Mouse (Mus musculus): ENCODE measurements around the gene Tmem238l.

Gene Tmem238l

DNA sequence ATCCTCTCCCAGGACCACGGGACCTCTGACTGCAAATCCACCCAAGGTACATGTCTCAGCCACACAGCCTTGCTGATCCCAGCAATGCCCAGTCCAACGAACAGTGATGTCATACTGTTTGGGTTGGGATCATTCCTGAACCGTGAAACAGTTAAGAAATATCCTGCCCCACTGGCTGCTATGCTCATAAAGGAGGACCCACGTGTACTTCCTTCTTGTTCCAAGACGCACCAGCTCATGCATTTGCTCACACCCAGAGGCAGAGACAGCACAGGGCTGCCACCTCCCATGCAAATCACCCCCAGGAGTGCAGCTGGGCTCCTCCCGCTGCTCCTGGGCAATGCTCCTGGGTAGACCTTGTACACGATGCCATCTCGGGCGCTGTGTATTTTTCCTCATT is at the start of gene Tmem238l:
Tmem238l (plus strand) TSS at position 336 of the 400 bp plus-strand sequence.
- in situ Hi-C loops (cut with MseI, MboI): no loop called here

DNA sequence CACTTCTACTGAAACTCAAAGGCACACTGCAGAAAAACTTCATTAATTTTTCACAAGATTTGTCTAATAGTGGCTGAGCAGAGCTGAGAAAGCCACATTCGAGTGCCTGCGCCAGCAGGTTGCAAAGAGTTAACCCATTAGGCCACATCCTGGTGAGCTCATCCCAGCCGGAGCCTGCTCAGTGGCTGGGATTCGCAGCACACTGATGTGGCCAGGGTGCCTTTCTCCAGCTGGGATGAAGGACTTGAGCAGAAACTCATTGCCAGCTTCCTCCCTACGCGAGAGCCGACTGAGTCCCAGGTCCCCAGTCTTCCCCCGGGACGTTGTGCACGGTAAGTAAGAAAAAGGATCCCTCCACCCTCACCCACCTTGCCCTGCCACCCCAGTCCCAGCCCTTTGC is 44.6 kb upstream of the Tmem238l start, which contains the start of gene Pirt:
Pirt (plus strand) TSS at position 171 of the 400 bp plus-strand sequence.
- in situ Hi-C loops (cut with MseI, MboI): loop anchor here in 1 of 2 experiments (5.0 kb wide), 1 partner anchor 70 kb away; no protein-coding TSS in a partner anchor

DNA sequence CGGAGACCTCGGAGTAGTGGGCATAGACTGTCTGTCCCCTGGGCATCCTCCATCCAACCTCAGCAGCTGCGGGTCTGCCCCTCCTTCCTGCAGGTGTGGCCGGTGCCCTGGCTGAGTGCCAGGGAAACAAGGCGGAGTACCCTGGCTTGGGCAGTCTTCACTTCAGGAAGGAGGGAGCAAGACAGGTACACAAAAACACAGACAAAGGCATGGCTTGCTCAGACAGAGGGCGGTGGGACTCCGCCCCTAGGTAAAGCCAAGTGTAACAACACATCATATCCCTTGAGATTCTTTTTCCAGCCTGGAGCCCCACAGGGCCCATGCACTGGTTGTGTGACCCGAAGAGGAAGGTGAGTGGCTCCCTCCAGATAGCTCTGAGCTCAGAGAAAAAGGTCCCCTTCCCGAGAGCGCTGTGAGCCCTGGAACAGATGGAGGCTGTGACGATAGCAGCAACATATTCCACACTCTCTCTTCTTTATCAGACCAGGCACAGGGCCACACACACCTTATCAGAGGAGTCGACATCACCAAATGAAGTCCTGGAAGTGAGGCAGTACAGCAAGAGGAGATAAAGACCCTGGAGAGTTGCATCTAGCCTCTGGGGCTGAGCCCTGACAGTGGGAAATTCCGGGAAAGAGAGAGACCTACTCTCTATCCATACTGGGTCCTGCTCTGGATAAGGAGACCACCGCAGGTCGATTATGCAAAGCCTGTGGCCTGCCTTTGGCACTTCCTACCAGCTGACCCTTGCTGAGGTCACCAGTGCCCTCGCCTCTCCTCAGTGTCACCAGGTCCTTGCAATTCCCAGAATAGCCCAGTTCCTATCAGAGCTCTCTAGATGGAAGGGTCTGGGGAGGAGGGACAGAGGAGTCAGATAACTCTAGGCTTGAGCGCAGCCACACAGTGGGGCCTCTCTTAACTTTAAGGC is 43.6 kb upstream of the Tmem238l start:
- in situ Hi-C loops (cut with MseI, MboI): loop anchor here in 1 of 2 experiments (5.0 kb wide), 1 partner anchor 70 kb away; no protein-coding TSS in a partner anchor

DNA sequence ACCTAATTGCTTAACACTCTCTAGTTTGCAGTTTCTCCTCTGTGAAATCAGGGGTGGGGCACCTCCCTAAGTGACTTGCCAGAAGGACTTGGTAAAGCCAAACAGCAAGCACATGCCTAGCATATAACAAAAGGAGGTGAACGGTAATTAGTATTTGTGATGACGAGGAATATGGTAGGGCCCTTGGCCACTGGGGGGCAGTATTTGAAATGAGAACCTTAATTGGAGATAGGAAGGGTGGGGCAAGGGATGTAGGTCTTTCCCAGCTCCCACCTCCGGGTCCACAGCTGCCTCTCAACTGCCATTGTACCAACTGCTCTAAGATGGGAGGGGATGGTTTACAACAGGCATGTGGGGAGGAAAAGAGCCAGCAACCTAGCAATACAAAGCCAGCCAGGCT is 42.2 kb upstream of the Tmem238l start:
- in situ Hi-C loops (cut with MseI, MboI): loop anchor here in 1 of 2 experiments (5.0 kb wide), 1 partner anchor 68 kb away; no protein-coding TSS in a partner anchor

DNA sequence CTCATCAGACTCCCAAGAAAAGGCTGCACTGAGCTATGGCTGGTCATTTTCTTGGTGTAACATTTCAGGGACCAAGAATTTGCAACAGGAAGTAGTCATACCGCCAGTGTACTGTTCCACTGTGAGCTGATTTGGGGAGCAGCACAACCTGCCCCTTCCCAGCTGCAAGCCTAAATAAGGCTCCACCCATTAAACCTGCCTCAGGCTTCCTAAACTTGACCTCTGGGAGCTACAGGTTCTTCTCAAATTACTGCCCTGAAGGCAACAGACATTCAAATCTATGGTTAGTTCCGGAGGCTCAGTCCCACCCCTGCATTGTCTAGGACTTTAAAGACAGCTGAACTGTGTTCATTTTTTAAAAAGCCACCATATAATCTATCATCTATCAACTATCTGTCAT is 36.4 kb upstream of the Tmem238l start:
- in situ Hi-C loops (cut with MseI, MboI): no loop called here

DNA sequence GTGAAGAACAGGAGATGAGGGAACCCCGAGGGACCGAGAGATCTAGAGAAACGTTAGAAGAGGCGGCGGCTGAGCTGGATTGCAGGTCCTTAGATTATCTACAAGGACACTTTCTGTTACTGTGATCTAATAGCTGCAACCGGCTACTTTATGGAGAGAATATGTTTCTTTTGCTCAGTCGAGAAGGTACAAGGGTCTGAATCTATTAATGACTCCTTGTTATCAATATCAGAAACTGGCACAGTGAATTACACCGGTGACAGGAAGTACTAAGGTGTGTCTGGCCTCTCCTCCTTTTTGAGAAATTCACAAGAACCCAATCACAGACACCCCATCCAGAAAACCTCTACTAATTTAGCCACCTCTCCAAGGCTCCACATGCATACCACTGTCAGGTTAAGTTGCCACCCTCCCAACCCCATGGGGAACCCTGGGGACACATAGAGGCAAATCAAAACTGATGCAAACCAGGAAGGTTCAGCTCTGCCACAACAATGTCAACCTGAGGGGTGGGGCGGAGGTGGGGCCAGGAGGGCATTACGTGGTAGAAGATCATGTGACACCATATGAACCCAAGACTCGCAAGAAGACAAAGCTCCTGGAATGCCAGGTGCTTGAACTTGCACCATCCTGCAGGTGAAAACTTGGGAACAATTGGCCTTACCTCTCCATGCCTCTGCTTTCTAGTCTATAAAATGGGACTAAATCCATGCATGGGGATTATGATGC is 32.2 kb upstream of the Tmem238l start:
- in situ Hi-C loops (cut with MseI, MboI): no loop called here

DNA sequence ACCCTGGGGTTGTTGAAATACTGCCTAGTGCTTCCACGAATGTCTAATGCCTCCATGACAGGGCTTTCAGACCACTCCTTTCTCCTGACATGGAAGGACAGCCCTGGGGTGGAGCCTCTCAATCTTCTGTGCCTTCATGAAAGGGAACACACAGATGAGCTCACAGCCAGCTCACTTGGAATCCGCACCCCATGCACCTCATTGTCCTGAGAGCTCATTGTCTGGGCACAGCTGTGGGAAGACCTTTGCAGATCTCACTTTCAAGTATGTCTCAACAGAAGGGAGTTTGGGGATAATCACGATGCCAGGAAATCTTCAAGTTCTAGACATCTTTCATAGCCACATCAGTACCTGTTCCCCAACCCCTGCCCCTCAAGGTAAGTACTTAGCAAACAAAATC is 28.1 kb upstream of the Tmem238l start:
- in situ Hi-C loops (cut with MseI, MboI): no loop called here

DNA sequence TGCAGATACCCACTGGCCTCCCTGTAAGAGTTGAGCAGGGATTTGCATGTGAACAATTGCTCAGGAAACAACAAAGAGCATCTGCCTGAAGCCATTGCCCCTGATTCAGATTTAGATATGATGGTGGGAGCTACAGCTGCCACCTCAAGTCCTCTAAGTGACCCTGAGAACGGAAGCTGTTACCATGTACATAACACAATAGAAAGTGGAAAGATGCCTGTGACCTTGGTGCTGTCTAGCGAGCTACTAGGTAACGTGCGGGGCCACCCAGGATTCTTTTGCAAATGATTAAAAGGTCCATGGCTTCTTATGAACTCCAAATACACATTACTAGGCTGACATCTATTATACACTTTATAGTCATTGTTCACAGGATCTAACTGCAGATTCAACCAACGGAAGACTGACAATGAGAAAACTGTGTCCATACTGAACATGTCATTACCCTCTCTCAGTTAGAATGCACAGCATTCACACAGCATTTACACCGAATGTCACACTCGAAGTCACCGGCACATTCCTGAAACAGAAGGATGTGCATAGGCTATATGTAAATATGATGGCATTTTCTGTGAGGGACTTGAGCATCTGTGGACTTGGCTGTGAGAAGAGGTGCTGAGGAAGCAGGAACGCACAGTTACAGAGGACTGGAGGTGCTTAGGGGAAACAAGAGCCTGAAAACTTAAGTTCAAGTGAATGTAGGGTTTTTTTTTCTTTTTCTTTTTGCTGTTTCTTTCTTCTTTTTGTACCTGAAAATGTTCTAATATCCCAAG is 23.4 kb upstream of the Tmem238l start:
- in situ Hi-C loops (cut with MseI, MboI): no loop called here

DNA sequence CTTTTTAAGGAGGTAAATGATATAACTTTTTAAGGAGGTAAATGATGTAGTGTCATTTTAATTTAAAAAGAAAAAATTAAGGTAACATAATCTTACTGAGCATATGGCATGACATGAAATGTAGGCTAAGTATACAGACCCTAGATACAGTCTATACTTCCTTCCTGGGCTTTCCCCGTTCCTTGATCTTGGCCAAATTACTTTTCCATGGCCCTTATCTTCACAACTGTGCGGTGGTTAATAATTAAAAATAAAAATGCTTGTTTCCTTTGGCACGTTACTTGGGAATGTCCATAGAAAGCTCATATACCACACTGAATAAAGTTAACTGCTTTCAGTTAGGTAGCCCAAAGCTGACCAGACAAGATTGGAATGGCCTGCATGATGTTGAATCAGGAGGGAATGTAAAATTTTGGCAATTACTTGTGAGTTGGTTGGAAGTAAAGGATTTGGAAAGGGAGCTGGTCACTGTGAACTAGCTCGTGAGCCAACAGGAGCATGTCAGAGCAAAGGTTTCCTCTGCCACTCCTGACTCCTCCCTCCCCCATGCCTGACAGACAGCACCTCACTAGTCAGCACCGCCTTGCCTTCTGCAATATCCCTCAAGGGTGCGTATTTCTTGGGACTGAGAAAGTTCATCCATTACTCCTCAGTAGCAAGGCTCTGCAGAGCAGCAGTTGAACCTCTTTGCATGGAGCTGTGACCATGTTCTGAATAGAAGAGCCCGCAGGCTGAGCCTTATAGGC is 21.8 kb upstream of the Tmem238l start:
- in situ Hi-C loops (cut with MseI, MboI): no loop called here

DNA sequence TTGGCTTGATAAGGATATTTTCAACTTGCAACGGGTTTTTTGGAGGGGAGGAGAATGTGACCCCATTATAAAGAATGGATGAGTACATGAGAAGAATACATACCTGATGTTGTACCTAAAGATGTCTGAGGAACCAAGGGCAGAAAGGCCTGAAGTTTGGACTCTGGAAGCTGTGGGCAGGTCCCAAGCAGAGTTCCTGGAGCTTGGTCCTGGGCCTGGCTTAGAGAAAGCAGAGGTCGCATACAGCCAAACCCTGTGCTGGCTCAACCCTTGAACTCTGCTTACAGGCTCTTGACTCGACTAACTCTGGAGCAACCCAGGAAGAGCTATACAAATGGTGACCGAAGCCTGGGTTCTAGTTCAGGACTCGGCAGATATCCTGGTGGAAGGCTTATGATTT is 14.4 kb upstream of the Tmem238l start:
- in situ Hi-C loops (cut with MseI, MboI): no loop called here

DNA sequence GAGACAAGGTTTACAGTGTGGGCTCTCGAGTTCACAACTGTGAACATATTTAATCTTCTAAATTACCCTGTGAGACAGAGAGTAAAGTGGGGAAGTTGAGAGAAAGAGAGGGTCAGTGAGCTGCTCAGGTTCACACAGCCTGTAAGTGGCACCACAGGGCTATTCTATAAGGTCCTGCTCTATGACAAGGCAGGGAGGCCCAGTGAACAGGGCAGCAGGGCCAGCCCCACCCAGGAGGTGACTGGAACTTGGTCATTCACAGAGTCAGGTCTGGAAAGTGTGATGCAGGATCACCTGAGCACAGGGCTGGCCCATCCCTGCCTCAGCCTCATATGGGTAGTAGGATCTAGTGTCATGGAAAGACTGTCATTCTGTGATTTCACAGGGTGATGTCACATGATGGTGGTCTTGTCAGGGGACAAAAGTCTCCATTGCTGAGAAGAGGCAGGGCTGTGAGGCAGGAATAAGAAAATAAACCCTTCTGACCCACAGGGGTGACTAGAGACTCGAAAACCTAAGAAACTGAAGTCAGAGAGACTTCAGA is 11.1 kb upstream of the Tmem238l start:
- in situ Hi-C loops (cut with MseI, MboI): no loop called here

DNA sequence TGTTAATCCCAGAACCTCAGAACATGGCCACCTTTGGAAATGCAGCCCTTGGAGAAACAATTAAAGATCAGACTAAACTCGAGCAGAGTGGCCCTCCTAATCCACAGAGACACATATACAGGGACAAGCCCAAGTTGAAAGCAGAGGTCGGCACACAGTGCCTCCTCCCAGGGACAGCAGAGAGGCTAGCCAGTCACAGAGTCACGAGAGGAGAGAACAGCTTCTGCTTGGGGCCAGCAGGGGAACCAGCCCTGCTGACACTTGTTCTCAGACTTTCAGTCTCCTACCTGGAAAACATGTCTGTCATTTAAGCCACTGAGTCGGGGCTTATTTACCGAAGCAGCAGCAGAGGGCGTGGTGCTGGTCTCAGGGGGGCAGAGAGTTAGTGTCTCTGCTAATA is 9.9 kb upstream of the Tmem238l start:
- in situ Hi-C loops (cut with MseI, MboI): no loop called here

DNA sequence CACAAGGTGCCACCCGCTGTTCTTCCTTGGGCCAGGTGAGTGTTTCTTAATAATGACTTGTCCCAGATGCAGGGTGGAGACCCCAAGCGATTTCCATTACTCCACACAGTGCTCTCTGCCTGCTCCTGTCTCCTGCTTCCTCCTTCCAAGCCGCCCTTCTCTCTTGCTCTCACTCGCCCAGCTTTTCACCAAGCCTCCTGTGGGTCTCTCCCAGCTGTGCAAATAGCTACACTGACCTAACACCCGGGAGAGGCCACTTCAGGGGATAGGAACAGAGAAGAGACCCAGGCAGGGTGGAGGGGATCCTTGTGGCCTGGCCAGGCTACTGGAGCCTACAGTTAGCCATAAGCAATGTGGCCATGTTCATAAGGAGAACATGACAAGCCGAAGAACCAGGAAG is 9.5 kb upstream of the Tmem238l start:
- in situ Hi-C loops (cut with MseI, MboI): no loop called here

DNA sequence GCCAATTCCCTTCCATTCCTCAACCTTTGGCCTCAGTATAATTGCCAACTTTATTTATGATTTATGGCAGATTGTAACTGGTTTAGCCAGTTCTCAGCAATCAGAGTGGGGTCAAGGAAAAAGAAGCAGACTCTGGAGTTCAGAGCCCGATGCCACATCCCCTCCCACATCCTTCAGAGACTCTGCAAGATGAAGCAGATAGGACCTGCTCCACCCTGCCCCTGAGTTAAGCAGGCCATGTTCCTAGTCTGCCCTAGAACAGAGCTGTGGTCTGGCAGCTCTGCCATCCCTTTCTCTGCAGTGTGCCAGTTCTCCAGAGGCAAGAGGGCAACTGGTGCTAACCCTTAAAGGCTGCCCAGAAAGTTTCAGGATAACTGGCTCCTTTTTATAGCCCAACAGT is 4.4 kb downstream of the Tmem238l start:
- in situ Hi-C loops (cut with MseI, MboI): no loop called here

DNA sequence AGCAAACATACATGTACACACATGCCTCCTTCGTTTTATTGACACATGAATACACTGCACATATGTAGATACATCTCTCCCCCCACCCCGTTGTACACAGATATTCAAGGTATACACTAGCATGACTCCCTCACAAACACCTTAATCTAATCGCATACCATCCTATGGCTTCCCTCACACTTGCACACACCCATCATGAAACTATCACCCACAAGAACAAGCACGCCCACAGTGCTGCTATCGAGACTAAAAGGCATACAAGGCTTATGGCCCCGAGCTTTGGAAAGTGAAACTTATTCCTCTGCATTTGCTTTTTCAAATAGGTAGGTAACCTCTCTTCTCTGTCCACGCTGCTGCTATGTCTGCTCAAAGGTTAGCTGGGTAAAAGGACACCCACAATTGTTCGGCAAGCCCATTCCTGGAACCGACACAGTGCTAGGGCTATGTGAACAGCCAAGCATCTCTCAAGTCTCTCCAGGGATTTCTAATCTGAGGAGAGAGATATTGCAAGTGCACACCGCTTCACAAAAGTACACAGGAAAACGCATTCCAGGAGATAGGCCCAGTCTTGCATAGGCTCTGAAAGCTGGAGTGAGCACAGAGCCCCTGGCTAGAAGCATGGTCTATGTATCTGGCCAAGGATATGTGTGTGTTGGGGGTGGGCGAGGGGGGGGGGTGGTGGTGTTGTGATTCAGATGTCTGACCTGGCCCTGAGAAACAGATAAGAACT is 5.2 kb downstream of the Tmem238l start:
- in situ Hi-C loops (cut with MseI, MboI): no loop called here

DNA sequence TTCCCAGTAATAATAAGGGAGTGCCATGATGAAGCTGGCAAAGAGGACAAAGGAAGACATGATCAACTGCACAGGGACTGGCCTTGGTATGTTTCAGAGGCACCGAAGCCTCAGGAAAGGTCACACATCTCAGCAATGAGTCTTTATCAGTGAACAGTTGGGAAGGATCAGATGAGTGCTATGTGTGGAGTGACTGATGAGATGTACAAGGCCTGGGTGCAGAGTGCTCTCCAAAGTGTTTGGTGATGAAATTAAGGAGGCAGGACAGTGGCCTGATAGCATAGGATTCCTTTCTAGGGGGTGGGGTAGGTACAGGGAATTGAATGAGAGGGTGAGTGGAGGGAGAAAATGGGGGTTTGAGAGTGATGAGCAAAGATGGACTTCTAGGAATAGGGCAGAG is 7.0 kb downstream of the Tmem238l start:
- in situ Hi-C loops (cut with MseI, MboI): no loop called here

DNA sequence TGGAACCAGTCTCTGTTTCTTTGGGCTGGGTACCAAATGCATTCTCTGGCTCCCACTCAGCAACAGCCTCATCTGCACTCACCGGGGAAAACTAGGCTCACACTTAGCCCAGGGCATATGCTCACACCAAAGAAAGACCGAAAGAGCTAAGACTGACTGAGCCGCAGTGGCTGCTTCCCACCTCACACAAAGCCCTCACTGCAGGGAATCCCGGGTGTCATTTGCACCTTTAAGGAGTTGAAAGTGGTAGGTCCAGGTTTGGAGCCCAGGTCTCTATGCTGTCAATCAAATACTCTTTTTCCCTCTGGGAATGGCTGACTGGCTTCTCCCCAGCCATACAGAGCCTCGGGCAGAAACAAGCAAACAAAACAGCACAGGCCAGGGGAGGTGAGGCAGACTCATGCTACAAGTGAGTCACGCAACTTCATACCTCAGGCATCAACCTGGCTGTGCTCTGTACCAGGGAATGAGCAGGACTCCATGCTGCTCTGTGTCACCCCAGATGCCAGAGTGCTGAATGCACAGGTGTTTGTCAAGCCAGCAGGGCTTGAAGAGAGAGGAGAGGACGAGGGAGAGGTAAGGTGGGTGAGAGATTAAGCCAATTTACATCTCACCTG is 10.2 kb downstream of the Tmem238l start:
- in situ Hi-C loops (cut with MseI, MboI): no loop called here

DNA sequence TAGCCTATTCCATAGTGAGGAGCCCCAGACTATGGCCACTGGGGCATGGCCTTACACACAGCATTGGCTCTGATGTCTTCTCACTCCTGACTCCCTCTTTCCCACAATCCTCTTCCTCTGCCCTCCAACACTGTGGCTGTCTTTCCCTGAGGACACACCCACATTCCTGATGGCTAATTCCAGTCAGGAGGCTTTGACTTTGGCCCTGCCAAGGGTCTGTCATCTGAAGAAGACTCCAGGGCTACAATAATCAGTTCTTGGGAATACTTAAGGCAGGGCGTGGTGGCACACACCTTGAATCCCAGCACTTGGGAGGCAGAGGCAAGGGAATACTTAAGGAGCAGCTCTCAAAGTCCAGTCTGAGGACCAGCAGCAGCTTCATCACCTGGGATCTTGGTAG is 12.1 kb downstream of the Tmem238l start:
- in situ Hi-C loops (cut with MseI, MboI): no loop called here

DNA sequence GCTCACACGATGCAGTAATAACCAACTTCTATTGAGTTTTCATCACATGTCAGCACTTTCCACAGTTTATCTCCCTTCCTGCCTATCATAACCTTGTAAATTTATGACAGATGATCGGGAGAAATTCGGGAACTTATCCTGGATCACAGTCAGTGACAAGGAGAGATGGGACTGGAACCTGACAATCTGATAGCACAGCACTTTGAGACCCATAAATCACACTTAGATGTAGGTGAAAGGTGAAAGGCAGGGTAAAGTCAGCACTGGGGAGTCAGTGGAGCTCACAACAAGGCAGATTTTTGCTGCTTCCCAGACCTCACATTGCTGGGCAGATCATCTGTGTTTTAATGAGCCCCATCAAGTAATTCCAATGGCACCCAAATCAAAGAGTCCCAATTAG is 17.1 kb downstream of the Tmem238l start:
- in situ Hi-C loops (cut with MseI, MboI): no loop called here
